Mouse (Mus musculus) frontal cortex, postnatal 10 days (tissue): ENCODE results near the gene Ctnnbip1.

Experiments
- DNase-seq, 2 experiments: peaks; one replicate each; pipeline ENCODE4 v3.0.0; 2022; ENCODE audit warnings: low spot score in 2 of 2, mixed read lengths in 1 of 2

Ctnnbip1 gene

DNA sequence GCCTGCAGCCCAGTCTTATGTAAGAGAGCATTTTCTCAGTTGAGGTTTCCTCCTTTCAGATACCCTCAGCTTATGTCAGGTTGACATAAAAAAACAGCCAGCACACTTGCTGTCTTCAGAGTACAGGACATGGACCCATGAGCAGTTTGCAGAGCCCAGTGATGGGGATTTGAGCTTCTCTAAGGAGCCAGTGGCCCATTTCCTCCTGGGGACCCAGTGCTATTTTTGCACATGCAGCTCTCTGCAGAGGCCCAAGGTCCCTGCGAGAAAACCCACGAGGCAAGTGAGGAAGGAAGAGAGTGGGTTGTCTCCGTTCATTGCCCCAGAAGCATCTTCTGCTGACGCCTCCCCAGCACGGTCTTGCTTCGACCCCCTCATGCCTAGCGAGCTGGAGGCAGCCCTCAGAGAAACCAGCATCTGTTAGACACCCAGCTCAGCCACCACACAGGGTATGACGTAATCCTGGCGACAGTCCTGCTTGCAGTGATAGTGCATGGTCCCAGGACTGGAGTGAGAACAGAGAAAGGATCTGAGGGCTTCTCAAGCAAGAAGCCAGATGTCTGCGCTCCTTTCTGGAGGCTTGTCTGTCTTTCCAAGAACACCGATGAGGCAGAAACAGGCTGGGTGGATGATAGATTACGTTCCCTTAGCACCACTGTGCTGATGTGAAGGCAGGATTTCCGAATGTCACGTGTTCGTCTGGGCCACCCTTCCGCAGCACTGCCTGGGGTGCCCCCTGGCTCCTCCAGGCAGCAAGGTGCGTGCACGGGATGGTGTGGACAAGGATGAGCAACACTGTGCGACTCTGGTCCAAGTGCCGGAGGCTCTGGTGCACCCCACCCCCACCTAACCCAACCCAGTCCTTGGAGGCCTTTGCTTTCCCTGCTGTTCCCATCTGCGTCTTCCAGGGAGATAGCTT is 44.2 kb downstream of the Ctnnbip1 start:
- DNase-seq: peak; percentile 59 to 75

DNA sequence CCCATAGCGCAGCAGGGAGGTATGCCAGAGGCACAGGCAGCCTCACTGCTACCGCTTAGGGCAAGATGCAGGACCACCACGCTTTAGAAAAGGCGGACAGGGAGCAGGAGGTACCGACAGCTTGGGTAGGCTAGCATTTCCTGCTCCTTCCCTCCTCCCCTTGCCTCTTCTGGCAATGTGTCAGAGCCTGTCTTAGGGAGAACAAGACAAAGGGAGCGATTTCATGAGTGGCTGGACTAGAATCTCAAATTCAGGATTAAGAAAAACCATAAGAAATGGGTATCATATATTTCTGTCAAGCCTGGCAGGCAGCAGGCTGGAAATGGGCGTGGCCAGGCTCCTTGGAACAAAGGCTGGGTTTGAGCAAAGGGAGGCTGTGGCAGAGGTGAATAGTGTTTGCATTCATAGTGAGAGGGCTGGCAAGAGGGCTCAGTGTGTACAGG is 44.9 kb downstream of the Ctnnbip1 start:
- DNase-seq: no peak

DNA sequence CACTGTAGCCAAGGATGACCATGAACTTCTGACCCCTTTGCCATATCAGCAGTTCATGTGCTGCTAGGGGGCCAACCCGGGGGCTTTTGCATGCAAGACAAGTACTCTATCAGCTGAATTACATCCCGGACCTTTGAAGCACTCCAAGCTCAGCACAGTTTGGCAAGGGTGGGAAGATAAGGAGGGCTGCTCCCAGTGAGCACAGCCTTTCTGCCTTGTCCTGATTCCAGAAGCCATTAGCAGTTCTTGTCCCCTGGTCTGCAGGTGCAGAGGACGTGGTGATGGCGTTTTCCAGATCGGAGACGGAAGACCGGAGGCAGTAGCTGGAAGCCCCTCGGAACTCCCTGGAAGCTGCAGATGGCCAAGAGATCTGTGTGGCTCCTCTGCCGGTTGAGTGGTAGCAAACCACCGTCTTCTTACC is 45.9 kb downstream of the Ctnnbip1 start:
- no peak for DNase-seq

DNA sequence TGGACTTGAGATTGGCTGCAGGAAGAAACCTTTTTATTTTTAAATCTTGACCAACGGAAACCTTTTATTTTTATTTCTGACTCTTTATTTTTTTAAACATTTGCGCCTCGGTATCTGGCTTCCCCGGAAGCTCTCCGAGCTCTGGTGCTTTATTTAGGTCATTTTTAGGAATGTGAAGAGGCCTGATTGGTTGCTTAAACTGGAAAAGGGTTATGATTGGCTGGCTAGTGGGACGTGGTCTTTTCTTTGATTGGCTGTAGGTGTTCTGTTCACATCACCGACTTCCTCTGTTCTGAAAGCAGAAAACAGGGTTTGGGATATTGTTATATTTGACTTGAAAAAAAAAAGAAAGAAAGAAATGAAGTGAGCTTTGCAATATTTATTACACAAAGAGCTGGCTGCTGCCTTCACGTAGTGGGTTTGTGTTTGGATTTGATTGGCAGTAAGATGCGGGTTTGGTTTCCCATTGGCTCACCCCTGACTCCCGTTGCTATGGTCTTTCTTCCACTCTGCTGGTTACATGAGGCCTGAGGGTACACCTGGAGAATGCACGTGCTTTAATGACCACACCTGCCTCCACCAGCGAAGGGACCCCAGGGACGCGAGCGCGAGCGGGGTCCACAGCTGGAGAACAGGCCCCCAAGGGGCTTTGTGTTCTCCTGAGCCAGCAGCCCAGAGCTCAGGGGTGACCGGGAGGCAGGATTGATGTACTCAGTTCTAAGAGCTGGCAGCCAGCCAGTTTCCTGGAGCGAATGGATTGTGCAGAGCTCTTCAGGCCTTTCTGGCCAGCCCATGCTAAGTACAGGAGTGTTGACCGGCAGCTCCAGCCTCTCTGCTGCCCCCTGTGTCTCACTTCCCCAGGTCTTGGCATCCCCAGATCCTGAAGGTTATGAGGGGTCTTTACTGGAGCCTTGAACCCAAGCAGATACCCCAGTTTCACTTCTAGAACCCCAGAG is 46.7 kb downstream of the Ctnnbip1 start:
- DNase-seq: peak in 1 of 2 experiments; percentile 67

DNA sequence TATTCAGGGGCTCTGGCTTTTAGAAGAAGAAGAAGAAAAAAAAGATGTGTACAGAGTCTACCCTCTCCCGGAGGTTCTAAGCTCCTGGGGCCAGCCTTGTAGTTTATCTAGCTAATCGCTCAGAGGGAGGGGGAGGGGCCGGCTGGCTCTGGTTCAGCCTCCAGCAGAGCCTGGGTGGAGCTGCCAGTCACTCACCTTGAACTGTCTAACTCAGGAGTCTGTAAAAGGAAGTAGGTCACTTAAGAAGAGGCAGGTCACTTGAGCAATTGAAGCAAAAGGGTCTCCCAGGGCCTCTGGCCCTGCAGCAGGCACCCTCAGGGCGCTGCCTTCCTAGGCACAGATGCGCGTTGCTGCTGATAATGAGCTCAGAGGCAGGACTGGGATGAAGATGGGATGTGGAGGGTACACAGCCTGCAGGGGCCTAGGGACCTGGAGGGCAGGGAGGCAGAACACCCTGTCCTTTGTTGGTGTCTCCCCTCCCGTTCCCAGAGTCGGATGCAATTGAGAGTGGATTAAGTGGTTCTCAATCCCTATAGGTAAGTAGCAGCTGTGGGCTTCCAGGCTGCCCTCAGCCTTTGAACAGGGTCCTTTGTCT is 49.5 kb downstream of the Ctnnbip1 start:
- no peak for DNase-seq

DNA sequence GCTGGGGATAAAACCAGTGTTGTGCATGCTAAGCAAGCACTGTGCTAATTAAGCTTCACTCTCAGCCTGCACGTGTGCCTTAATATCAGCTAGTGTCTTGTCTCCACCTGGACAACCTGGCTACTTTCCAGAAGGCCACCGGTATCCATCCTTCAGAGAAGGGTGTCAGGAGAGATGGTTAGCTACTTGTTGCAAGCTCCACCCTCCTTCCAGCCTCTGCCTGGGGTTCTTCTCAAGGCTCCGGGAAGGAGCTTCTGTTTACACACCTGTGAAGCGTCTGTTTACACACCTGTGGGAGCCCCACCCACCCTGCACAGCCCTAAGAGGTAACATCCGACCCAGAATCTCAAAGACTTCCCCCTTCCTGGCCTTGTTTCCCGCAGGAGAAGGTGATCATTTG is 50.6 kb downstream of the Ctnnbip1 start:
- DNase-seq: no peak

DNA sequence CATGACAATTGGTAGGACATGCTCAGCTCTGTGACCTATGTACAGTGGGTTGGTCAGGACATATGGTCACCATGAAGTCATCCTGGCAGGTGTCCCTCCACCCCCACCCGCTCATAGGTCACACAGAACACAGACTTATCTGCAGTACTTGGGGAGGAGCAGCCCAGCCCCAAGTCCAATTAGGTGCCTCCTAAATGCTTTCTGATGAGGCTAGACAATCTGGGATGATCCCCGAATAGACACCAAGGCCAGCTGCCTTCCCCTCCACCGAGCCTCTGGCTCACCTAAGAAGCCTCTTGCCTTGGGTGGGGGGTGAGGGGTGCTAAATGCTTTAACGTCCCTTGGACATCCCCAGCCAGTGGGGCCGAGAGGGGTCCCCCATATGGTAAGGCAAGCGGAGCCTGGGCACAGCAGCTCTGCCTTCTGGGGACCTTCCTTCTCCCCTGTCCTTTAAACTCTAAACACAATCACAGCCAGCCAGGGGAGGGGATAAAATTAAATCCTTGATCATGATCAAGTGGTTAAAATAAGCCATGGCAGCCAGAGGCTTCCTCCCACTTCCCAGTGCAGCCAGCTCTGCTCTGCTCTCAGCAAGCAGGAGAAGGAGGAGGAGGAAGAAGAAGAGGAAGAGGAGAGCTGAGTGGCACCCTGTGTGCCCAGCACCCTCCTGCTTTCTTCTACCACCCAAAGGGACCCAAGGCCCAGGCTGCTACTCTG is 51.9 kb downstream of the Ctnnbip1 start:
- DNase-seq: no peak

DNA sequence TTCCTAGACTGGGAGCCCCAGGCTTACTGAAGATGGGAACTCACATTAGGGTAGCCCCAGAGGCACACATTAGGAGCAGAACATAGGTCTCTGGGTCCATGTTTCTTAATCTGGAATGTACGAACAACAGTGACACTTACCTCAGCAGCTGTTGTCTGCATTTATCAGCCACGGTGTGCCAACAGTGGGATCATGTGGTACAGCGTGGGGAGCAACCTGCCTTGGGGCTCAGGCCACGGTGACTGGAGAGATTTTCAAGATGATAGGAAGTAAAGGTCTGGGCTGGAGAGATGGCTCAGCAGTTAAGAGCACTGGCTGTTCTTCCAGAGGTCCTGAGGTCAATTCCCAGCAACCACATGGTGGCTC is 52.4 kb downstream of the Ctnnbip1 start:
- no peak for DNase-seq

DNA sequence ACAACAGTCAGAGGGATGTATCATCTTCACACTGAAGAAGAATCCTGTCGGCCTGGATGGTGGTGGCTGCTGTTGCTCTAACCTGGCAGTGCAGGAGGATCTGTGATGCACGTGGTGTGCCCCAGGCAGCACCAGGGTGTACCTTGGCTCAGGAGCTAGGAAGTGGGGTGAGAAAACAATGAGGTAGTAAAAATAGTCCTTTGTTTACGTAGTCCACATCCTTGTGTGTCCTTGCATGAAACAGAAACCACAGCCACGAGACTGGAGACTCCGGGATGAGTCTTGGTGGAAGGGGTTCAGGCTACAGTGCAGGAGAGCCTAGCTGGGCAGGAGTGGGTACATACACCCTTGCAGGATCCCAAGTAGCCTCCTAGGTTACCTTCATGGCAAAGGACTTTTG is 53.2 kb downstream of the Ctnnbip1 start:
- no peak for DNase-seq

DNA sequence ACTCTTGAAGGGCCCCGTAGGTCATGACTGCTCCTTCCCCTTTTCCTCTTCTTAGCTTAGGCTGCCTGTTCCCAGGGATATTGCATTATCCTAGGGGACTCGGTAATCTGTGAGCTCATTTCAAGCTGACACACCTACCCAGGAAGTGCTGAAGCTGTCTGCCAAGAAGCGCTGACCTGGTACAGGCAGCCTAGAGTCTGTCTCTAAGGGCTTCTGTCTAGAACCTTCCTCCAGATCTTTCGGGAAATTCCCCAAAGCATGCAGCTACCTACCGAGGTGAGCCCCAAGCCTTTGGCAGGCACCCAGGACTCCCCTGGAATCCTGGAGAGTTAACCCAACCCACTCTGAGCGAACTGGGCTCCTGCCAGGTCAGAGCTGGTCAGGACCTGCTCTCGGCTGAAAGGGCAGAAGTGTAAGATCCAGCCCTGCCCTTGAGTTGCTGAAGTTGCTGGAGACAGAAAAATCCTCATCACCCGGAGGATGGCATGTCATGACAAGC is 53.7 kb downstream of the Ctnnbip1 start:
- DNase-seq: no peak

DNA sequence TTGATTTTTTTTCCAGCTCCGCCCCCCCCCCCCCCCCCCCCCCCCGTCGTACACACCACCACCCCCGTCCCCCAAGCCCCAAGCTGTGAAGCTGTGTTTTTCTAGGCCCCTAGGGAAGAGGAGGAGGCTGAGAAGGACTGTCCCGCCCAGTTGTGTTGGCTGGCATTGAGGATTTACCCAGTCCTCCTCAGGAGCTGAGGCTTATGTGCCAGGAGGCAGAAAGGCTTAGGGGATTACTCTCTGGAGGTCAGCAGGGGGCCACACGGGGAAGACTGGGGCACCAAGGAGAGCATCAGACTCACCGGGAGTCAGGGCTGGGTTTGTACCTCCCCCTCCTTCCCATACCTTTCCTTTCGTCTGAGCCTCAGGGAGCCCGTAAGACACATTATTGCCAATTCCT is 54.4 kb downstream of the Ctnnbip1 start:
- no peak for DNase-seq

DNA sequence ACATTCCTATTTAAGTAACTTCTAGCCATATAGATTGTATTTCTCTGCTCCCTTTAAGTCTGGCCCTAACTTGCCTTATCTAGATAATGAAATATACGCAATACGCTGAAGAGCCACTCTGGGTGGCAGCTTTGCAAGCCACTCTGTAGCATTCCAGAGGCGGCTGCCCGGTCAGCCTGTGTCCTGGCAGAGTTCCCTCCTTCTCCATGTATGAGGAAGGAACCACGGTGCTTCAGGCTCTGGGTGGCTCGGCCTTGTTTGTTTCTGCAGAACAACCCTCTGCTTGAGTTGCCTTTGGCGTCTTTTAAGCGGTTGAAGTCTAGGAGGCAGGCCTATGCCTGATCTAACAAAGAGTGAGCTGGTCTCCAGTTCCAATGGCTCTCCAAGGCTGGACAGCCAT is 54.8 kb downstream of the Ctnnbip1 start:
- no peak for DNase-seq

DNA sequence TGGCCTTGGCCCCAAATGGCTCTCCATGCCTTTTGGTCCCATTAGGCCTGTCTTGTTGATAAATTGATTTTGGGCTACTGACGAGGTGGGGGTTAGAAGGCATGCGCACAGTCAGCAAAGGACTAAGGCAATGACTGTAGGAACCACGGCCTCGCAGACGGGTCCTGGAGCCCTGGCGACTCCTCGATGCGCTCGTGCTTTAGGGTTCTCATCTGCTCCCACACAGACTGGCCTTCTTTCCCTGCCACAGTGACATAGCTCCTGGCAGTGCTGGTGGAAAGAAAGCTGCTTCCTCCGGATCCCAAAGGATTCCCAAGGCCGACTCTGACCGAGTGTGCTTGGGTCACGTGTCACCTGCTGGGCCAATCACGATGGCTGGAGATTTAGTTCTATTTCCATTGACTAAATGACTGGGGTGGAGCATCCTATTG is 56.4 kb downstream of the Ctnnbip1 start:
- DNase-seq: no peak

DNA sequence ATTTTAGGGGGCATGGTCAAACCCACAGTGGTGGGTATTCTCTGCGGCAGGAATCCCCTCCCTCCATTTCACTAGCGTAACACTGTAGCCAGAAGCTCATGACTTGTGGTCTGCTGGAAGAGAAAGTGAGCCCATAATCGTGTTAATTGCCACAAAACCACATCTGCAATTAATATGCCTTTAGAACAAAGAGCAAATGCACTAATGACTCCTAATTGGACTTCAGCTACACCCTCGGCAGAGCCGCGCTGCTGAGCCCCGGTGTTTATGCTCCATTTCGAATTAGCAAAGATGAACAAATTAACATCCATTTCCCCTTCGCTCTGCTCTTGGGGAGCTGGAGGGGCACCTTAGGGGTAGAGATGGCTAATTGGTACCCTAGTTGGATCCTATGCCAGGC is 58.0 kb downstream of the Ctnnbip1 start:
- DNase-seq: no peak

DNA sequence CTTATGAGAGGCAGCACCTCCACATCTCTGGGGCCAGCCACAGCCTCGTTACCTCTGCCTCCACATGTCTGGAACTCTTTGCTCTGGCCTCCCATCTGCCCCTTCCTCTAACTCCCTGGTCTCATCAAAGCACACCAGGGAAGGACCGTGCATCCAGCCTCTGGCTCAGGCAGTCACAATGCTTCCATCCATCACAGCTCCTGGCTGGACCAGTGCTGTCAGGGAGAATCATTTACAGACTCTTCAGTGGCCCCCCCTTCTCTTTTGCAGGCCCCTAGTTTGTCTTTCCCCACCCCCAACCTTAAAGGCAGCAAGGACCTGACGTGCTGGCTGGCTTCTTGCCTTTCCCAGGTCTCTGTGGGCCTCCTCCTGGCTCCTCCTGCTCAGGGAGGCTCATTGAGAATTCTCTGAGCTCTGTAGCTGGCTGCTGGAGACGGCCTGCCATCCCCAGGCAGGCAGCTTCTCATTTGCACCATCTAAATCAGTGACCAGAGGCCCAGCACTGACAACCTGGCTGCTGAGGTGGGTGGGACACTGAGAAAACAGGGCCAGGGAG is 59.0 kb downstream of the Ctnnbip1 start:
- no peak for DNase-seq

DNA sequence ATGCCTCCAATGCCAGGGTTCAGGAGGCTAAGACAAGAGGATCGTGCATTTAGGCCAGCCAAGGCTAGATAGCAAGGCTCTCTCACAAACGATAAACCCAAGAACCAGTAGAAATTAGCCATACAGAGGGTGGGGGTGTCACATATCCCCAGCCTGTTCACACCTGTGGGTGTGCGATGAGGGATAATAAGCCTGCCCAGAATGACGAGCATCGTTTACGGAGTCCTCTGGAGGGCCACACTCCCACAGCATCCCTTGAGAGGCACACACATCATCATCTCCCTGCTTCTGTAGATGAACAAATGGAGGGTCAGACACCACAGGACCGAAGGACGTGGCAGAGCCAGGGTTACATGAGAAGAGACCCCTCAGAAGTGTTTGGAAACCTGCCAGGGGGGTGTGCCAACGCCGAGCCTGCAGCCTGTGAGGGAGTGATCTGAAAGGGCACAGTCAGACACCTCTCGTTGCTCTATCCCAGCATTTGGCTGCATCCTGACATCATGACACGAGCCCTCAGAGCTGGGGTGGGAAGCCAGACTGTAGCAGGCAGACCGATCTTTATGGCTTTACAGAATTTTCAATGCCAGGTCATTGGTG is 60.1 kb downstream of the Ctnnbip1 start:
- no peak for DNase-seq

DNA sequence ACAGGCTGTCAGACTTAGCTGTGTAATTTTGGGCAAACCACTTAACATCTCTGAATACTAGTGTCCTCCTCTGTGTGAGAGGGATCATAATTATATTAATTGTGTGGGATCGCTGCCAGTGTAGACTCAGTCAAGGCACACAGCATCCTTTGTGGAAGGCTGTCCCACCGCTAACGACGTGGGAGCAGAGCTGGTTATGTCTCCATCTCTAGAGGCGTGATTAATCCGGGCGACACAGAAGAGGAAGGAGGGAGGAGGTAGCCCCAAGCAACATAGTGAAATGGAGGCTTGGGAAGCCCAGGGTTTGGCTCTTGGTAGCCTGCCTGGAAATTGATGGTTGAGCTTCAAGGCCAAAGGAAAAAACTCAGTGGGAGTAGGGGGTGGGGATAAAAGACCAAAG is 60.8 kb downstream of the Ctnnbip1 start:
- no peak for DNase-seq

DNA sequence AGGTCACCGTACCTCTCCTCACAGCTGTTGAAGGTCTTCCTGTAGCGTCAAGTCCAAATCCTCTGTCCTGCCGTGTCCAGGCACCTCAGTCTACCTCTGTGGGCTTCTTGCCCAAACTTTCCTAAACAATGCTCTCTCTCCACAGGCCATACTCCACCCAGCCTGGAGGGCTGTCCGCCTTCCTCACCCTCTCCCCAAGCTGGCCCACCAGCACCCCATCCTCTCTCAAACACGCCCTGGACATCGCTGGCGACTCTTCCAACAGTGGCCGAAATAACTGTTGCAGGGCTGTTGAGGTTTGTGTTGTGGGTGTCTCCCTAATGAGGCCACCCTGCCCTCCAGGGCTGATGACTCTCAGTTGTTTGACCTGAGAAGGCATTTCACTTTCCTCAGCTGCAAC is 67.2 kb downstream of the Ctnnbip1 start:
- no peak for DNase-seq

DNA sequence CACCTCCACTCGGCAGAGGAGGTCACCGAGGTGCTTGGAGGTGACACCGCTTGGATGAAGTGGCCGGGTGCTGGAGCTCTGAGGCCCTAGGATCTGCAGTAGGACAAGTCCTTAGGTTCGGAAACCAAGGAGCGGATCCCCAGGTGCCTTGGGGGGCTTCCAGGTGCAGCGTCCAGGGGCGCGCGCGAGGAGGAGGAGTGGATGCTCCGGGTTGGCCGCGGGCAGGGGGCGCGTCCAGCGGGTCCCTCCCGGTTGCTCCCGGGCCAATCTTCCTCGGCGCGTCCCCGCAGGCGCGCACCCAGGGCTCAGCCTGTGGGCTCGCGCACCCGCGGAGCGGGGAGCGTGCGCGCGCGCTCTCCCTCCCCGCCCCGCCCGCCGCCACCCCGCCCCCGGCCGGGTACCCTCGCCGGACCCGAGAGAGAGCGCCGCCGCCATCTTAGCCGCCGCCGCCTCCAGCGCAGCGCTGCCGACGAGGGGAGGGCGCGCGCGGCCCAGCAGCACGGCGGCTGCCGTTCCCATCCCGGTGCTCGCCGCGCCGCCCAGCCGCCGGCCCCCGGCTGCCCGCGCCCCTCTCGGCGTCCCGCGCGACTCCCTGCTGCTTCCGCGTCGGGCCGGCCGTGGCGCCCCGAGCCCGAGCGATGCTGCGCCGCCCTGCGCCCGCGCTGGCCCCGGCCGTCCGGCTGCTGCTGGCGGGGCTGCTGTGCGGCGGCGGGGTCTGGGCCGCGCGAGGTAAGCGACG is 68.2 kb downstream of the Ctnnbip1 start, which contains the start of gene Clstn1:
Gene Clstn1 (plus strand): TSS at position 425 of the 739 bp plus-strand sequence.
- peak; percentile 59 to 68 for DNase-seq
